Mouse (Mus musculus) heart, adult 8-10 months (tissue): ENCODE measurements around the gene Lrrtm4. TPM values are rescaled to one million over a fixed set of nuclear protein-coding genes. Genes with fewer than 3 reads are reported as not detected.

Experiments
- DNase-seq: peaks from one replicate; pipeline ENCODE4 v3.0.0; 2022; ENCODE audit warnings: low spot score
- total RNA-seq, 4 experiments: library from RNA; stranded (reverse); gene quantifications; 2 replicates each; pipeline ENCODE4 v1.2.4; 2022

Gene Lrrtm4
- total RNA-seq, 4 experiments from 2014 or later: not detected

DNA sequence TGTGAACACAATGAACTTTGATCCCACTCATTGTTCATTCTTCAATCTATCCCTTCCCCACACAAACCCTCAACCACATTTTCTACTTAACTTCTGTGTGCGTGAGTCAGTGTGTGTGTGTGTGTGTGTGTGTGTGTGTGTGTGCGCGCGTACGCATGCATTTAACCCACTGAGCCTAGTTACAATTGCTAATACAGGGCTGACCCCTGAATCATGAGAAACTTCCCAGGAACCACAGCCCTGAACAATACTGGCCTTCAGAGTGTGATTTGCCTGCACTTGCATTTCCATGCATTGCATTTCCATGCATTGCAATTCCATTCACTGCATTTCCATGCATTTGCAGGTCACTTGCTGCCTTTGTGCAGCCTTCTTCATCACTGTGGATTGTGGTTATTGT lies 701.8 kb downstream of the Lrrtm4 start:
- no peak for DNase-seq

DNA sequence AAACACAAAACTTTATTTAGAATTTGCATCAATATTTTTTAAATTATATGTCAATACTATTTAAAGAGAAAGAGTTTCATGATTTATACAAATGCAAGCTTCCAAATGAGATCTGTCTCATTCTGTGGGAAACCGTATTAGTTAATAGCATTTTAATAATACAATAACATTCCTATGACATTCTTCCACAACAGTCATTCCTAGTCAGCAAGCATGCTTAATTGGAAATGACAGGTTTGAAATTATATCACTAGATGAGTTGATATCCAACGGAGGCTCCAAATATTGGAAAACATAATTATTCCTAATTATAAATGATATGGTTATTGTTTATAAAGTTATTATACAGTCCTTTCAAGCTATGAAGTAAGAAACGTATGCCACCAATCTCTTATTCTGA lies 714.7 kb downstream of the Lrrtm4 start:
- no peak for DNase-seq

- DNase-seq: no peak
Observed at GRCm38 (mm10) chr6:80750769-80751168, 732.1 kb downstream of the Lrrtm4 start.

DNA sequence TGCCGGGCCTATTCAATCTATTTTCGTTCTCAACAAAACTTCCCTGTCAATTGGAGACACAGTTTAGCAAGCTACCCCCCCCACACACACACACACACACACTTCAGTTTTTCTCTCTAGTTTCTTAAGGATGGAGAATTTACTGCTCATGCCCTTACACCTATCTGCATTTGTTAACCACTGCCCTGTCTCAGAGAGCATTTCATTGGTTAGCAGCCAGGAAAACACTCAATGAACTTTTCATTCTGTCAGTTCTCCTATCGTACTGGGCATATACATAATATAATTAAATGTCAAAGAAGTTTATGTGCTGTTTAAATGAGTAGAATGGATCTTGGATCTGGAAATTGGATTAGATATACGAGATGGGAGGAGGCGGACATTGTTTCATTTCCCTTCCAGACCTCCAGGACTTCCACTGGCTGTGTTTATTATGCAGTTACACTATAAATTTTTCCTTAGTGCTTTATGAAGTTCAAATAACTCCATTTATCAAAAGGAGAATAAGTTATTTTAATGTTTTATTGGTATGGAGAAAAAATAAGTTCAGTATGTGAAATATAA lies 742.0 kb downstream of the Lrrtm4 start:
- DNase-seq: no peak

- no peak for DNase-seq
Observed at GRCm38 (mm10) chr6:80786282-80786681, 767.6 kb downstream of the Lrrtm4 start.

GRCm38 (mm10) chr6:80823753-80824152 lies 805.1 kb downstream of the Lrrtm4 start:
- DNase-seq: no peak

GRCm38 (mm10) chr6:80839784-80840183 lies 821.1 kb downstream of the Lrrtm4 start:
- DNase-seq: no peak

GRCm38 (mm10) chr6:80845294-80845693 lies 826.6 kb downstream of the Lrrtm4 start:
- DNase-seq: no peak

DNA sequence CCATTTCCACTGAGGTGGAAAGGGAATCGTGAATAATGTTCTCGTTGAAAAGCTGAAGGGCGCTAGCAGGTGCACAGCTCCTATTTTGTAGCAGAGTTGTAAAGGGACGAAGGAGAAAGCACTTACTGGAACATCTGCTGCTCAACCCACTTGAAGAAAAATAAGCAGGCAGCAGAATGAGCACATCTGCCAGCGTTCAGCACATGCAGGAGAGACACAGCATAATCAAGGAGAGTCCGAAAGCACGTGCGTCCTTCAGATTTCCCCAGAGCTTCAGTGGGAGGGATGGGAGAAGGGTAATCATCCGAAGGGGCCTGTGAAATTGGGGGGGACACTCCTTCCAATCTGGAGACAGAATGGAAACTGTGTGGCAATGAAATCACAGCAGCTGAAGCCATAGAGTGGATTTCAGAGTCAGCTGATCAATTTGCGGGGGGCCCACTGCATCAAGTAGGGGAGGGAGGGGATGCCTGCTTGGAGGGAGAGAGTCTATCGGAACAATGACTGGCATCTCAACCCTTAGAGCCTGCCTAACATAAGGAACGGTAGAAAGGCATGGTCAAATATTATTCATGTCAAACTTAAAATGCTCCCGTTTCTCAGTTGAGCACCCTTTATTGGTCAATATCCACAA lies 838.4 kb downstream of the Lrrtm4 start:
- no peak for DNase-seq

Other genes with a start within 250 kb of the Lrrtm4 start
- not detected for gene Gm20594, start 201.0 kb upstream of the Lrrtm4 start, total RNA-seq